Comparison of ENCODE assay signal across 7 mouse cellular contexts in the genomic region with DNA sequence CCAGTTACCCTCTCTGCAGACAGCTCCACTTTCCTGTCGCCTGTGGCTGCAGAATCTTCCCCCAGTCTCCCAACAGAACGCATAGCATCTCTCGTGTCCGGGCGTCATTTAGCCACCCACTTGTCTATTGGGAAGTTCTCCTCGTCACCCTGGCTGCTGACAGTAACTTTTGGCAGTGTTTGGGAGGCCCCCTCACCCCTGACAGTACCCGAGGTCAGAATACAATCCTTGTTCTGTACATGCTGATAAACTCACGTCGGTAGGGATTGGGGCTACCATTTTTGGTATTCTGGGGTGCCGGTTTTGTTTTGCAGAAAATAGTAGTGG. TPM values are rescaled to one million over a fixed set of nuclear protein-coding genes. Genes with fewer than 3 reads are reported as not detected.
DNase-seq lines count a peak whose midpoint lies in the region; ATAC-seq and TF ChIP-seq lines count a peak whose summit lies in the region.

No protein-coding gene starts in this region.

- H3K4me2 ChIP-seq in embryonic facial prominence, embryonic 14.5 days (ENCODE audit: low read depth, low read length), result peak overlapping the region; percentile 82
- peak overlapping the region; percentile 70 for H3K4me2 ChIP-seq in midbrain, embryonic 16.5 days (ENCODE audit: low read length)

- H3K27me3 ChIP-seq in embryonic facial prominence, embryonic 14.5 days (replicated peaks; ENCODE audit: control insufficient read depth, insufficient read depth, low read length), result no peaks in the 10 kb centered on the region
- no peaks in the 10 kb centered on the region for H3K27me3 ChIP-seq in midbrain, embryonic 16.5 days (ENCODE audit: control insufficient read depth, insufficient read depth, low read depth, low read length)

- no peak for ATAC-seq in embryonic facial prominence, embryonic 14.5 days (ENCODE audit: low read depth)
- no peak for ATAC-seq in midbrain, embryonic 16.5 days
- ATAC-seq in granulocyte monocyte progenitor cell, adult 5-6 weeks (replicated peaks; ENCODE audit: poor library complexity, severe bottlenecking), result no peak; the same call in 1 of the 2 replicates

- peak; percentile 10 to 19 for DNase-seq in left cerebral cortex, postnatal 14 days (ENCODE audit: low spot score in 2 of 2)
- DNase-seq in left cerebral cortex, postnatal 36 days (ENCODE audit: low spot score in 2 of 2), result no peak
- DNase-seq in T-cell, adult 2 months (ENCODE audit: low spot score), result peak; percentile 14
- peak; percentile 38 for DNase-seq in embryonic facial prominence, embryonic 14.5 days (ENCODE audit: low spot score)
- DNase-seq in layer of hippocampus, adult 2 months (ENCODE audit: low spot score in 2 of 2), result peak; percentile 15 to 28

- H3K9me3 ChIP-seq in embryonic facial prominence, embryonic 14.5 days (ENCODE audit: control insufficient read depth, low read length), result no peaks in the 10 kb centered on the region
- no peaks in the 10 kb centered on the region for H3K9me3 ChIP-seq in midbrain, embryonic 16.5 days (replicated peaks; ENCODE audit: control insufficient read depth, low read length, poor library complexity, severe bottlenecking)

- H3K4me3 ChIP-seq in embryonic facial prominence, embryonic 14.5 days (ENCODE audit: low read depth, low read length), result peak overlapping the region; percentile 70
- H3K4me3 ChIP-seq in layer of hippocampus, adult 2 months, result peak overlapping the region; percentile 87
- peak overlapping the region; percentile 74 for H3K4me3 ChIP-seq in midbrain, embryonic 16.5 days (ENCODE audit: low read depth, low read length)

- WGBS in embryonic facial prominence, embryonic 14.5 days, result under 1% methylated on average over 10 of the region's 10 CpGs
- under 1% methylated on average over 10 of the region's 10 CpGs for whole genome bisulfite sequencing in midbrain, embryonic 16.5 days

- no peak for TF ChIP-seq CTCF in layer of hippocampus, adult 2 months (conservative IDR thresholded peaks at IDR 0.05)

- H3K9ac ChIP-seq in embryonic facial prominence, embryonic 14.5 days (ENCODE audit: low read depth, low read length), result peak overlapping the region; percentile 87
- peak overlapping the region; percentile 93 for H3K9ac ChIP-seq in midbrain, embryonic 16.5 days (ENCODE audit: low read depth, low read length)

- peak overlapping the region; percentile 99 for H3K27ac ChIP-seq in embryonic facial prominence, embryonic 14.5 days (replicated peaks; ENCODE audit: low read depth, low read length)
- peak overlapping the region; percentile 100 for H3K27ac ChIP-seq in layer of hippocampus, adult 2 months
- H3K27ac ChIP-seq in midbrain, embryonic 16.5 days (ENCODE audit: low read length), result peak overlapping the region; percentile 99

- peaks cover 16% of the 10 kb centered on the region for H3K4me1 ChIP-seq in embryonic facial prominence, embryonic 14.5 days (ENCODE audit: control insufficient read depth, insufficient read depth, low read length)
- H3K4me1 ChIP-seq in midbrain, embryonic 16.5 days (ENCODE audit: control insufficient read depth, insufficient read depth, low read length), result peaks cover 20% of the 10 kb centered on the region

- intact Hi-C loops in left cerebral cortex, postnatal 14 days (cut with DNase I), result loop anchor here (5.0 kb wide), 1 partner anchor 80 kb away; no protein-coding TSS in a partner anchor
- intact Hi-C loops in left cerebral cortex, postnatal 36 days (cut with DNase I), result loop anchor here (2.0 to 5.0 kb wide), 3 partner anchors 80 to 352 kb away; partner anchors contain the start of gene Ak5

- H3K36me3 ChIP-seq in embryonic facial prominence, embryonic 14.5 days (ENCODE audit: control insufficient read depth, insufficient read depth, low read length), result peaks cover 5% of the 10 kb centered on the region; the same call in 1 of the 2 replicates
- H3K36me3 ChIP-seq in midbrain, embryonic 16.5 days (ENCODE audit: control insufficient read depth, insufficient read depth, low read length), result no peaks in the 10 kb centered on the region

RNA-seq across cellular contexts. Expression of gene Zzz3, which starts 1.7 kb away (rescaled TPM):
- 10 to 100 TPM; 29.3 to 30.8 TPM for total RNA-seq in left cerebral cortex, postnatal 14 days (2021)
- 10 to 100 TPM; 40.9 to 41.6 TPM for total RNA-seq in left cerebral cortex, postnatal 36 days (2021)
- polyA plus RNA-seq in embryonic facial prominence, embryonic 14.5 days (2014; fragmentation: Nextera tagmentation; extraction: Ambion mirVana), result 48.3 and 55.7 TPM in 2 replicates
- total RNA-seq in layer of hippocampus, adult 2 months (2021), result 10 to 100 TPM; 45.3 to 45.7 TPM
- 27.1 and 32.9 TPM in 2 replicates for polyA plus RNA-seq in midbrain, embryonic 16.5 days (2015; fragmentation: Nextera tagmentation; extraction: Ambion mirVana)
- 40.1 and 47.2 TPM in 2 replicates for total RNA-seq in granulocyte monocyte progenitor cell, adult 5-6 weeks (2014; fragmentation: Nextera tagmentation)
- total RNA-seq in granulocyte monocyte progenitor cell, adult 5-6 weeks (2017), result 57.0 and 58.4 TPM in 2 replicates

RNA-seq across cellular contexts. Expression of gene Usp33, which starts 50.7 kb away (rescaled TPM):
- total RNA-seq in left cerebral cortex, postnatal 14 days (2021), result 100 to 1,000 TPM; 123 to 127 TPM
- total RNA-seq in left cerebral cortex, postnatal 36 days (2021), result 100 to 1,000 TPM; 126 to 148 TPM
- 46.2 and 46.8 TPM in 2 replicates for polyA plus RNA-seq in embryonic facial prominence, embryonic 14.5 days (2014; fragmentation: Nextera tagmentation; extraction: Ambion mirVana)
- total RNA-seq in layer of hippocampus, adult 2 months (2021), result 100 to 1,000 TPM; 129 to 130 TPM
- 99.6 and 102 TPM in 2 replicates for polyA plus RNA-seq in midbrain, embryonic 16.5 days (2015; fragmentation: Nextera tagmentation; extraction: Ambion mirVana)
- total RNA-seq in granulocyte monocyte progenitor cell, adult 5-6 weeks (2014; fragmentation: Nextera tagmentation), result 24.7 and 25.8 TPM in 2 replicates
- 48.4 and 49.6 TPM in 2 replicates for total RNA-seq in granulocyte monocyte progenitor cell, adult 5-6 weeks (2017)

RNA-seq across cellular contexts. Expression of gene Miga1, which starts 56.7 kb away (rescaled TPM):
- 10 to 100 TPM; 82.3 to 83.2 TPM for total RNA-seq in left cerebral cortex, postnatal 14 days (2021)
- 10 to 100 TPM; 74.2 to 79.3 TPM for total RNA-seq in left cerebral cortex, postnatal 36 days (2021)
- polyA plus RNA-seq in embryonic facial prominence, embryonic 14.5 days (2014; fragmentation: Nextera tagmentation; extraction: Ambion mirVana), result 17.3 and 18.5 TPM in 2 replicates
- 10 to 100 TPM; 74.5 to 78.2 TPM for total RNA-seq in layer of hippocampus, adult 2 months (2021)
- 18.4 and 19.3 TPM in 2 replicates for polyA plus RNA-seq in midbrain, embryonic 16.5 days (2015; fragmentation: Nextera tagmentation; extraction: Ambion mirVana)
- total RNA-seq in granulocyte monocyte progenitor cell, adult 5-6 weeks (2014; fragmentation: Nextera tagmentation), result 23.8 and 33.7 TPM in 2 replicates
- 16.6 and 21.3 TPM in 2 replicates for total RNA-seq in granulocyte monocyte progenitor cell, adult 5-6 weeks (2017)

Comparison
In these comparisons a context has a peak if more than half of its experiments do, and no peak if none do; other contexts are left out.
1. DNase-seq: peak in left cerebral cortex, postnatal 14 days (2 of 2), T-cell, adult 2 months (single experiment), embryonic facial prominence, embryonic 14.5 days (single experiment) and layer of hippocampus, adult 2 months (2 of 2); none in left cerebral cortex, postnatal 36 days (0 of 2).
2. Peak in every context shown above with its lines, with median percentiles within 50 percentile points of each other: H3K27ac ChIP-seq and H3K4me3 ChIP-seq.